Mouse (Mus musculus): ENCODE measurements around the gene Smad6.

DNA sequence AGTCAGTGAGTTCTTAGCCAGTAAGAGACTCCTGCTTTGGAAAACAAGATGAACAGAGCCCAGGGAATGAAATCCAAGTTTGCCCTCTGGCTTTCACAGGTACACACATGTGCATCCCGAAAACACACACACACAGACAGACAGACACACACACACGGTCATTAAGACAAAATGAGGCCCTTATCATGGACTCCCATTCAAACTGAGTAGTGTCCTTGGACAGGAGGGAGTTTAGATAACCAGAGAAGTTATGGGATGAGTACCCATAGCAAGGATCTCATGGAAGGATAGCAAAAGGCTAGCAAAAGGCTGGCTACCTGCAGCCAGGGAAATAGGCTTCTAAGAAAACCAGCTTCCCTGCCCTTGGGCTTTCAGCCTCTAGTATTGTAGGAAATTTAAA, 29.4 kb upstream of the Smad6 start:
- no peak for TF ChIP-seq CTCF (IDR thresholded peaks at IDR 0.05; ENCODE audit: low read depth)
- TF ChIP-seq EP300 (IDR thresholded peaks at IDR 0.05; ENCODE audit: low read depth): peak; percentile 84
